Mouse (Mus musculus) heart, postnatal 0 days (tissue): Measurements from ENCODE around the gene Ssh2. TPM values are rescaled to one million over a fixed set of nuclear protein-coding genes. Genes with fewer than 3 reads are reported as not detected.

ENCODE experiments used
- ATAC-seq: fragments of 200-750 bp; cut with Nextera tagmentation; 2 replicates; pipeline ENCODE4 v1.8.0; 2017; ENCODE audit warnings: low read depth, moderate number of reproducible peaks, moderate library complexity; ENCODE audit not compliant: insufficient read depth
- DNase-seq: peaks from one replicate; pipeline ENCODE4 v3.0.0-alpha.2; 2016; ENCODE audit warnings: low spot score
- H3K27ac ChIP-seq: fragments of 300-500 bp; sonication (generic); 2 replicates; pipeline ENCODE4 v1.5.1; 2014; ENCODE audit warnings: low read depth, mild to moderate bottlenecking
- H3K27me3 ChIP-seq: fragments of 300-500 bp; sonication (generic); 2 replicates; pipeline ENCODE4 v1.6.1; 2014; ENCODE audit warnings: low read length, mixed read lengths; ENCODE audit not compliant: control insufficient read depth, insufficient read depth
- H3K36me3 ChIP-seq: fragments of 300-500 bp; sonication (generic); replicated peaks from 2 replicates; pipeline ENCODE4 v1.6.1; 2014; ENCODE audit warnings: low read length, mixed read lengths; ENCODE audit not compliant: control insufficient read depth, insufficient read depth
- H3K4me1 ChIP-seq: fragments of 300-500 bp; sonication (generic); 2 replicates; pipeline ENCODE4 v1.6.1; 2014; ENCODE audit warnings: antibody characterized with exemption; ENCODE audit not compliant: control insufficient read depth, insufficient read depth
- H3K4me2 ChIP-seq: fragments of 300-500 bp; sonication (generic); 2 replicates; pipeline ENCODE4 v1.6.1; 2014; ENCODE audit warnings: low read depth, mild to moderate bottlenecking, low read length, moderate library complexity
- H3K4me3 ChIP-seq: fragments of 300-500 bp; sonication (generic); 2 replicates; pipeline ENCODE4 v1.5.1; 2014; ENCODE audit warnings: low read depth, low read length
- H3K9ac ChIP-seq: fragments of 300-500 bp; sonication (generic); replicated peaks from 2 replicates; pipeline ENCODE4 v1.6.1; 2014; ENCODE audit warnings: low read depth, low read length, mixed read lengths
- H3K9me3 ChIP-seq: fragments of 300-500 bp; sonication (generic); replicated peaks from 2 replicates; pipeline ENCODE4 v1.6.1; 2016; ENCODE audit warnings: low read length; ENCODE audit not compliant: control insufficient read depth
- CTCF ChIP-seq: IDR thresholded peaks from 2 replicates; pipeline ENCODE4 v1.5.1; 2016; ENCODE audit warnings: antibody characterized with exemption, control low read depth, low read depth
- EP300 ChIP-seq: IDR thresholded peaks from 2 replicates; pipeline ENCODE4 v1.6.1; 2016; ENCODE audit warnings: antibody characterized with exemption, low read depth
- WGBS: fragments of 180-500 bp; shearing (Covaris S2); extraction: QIAGEN DNeasy Blood & Tissue Kit; methylation state at CpG from one replicate; pipeline ENCODE4 v1.1.7; 2014; 5-methylcytosine and 5-hydroxymethylcytosine counted together
- polyA plus RNA-seq: library from polyadenylated mRNA; unstranded; fragments of >200 nt; fragmentation: Nextera tagmentation; extraction: Ambion mirVana; gene quantifications from 2 replicates; pipeline ENCODE4 v1.2.1, GENCODE M21; 2015
- total RNA-seq: library from RNA; depleted of rRNA; stranded (reverse); fragments of >200 nt; gene quantifications from 2 replicates; pipeline ENCODE4 v1.2.3, GENCODE M21; 2014; ENCODE audit warnings: low replicate concordance

The Ssh2 gene
- total and polyA plus RNA-seq, 2 experiments from 2014 or later = 21.0 to 60.6 TPM

- Histone ChIP-seq H3K4me1 (no peaks in the 10 kb centered on the region), H3K9me3 (no peaks in the 10 kb centered on the region), H3K4me2 (no peak overlapping the region), H3K27me3 (no peaks in the 10 kb centered on the region), H3K4me3 (no peak overlapping the region), H3K36me3 (no peaks in the 10 kb centered on the region), H3K9ac (no peak overlapping the region), H3K27ac (no peak overlapping the region)
- TF ChIP-seq CTCF = no peak
- no peak for TF ChIP-seq EP300
- ATAC-seq (no peak), DNase-seq (no peak)
- WGBS = 75% methylated on average over 5 of the region's 5 CpGs
These were observed 34.6 kb upstream of the Ssh2 start for GRCm38 (mm10) chr11:77181528-77181927.

- Histone ChIP-seq H3K27me3 (no peaks in the 10 kb centered on the region), H3K4me1 (no peaks in the 10 kb centered on the region), H3K9ac (no peak overlapping the region), H3K4me3 (no peak overlapping the region), H3K27ac (no peak overlapping the region), H3K36me3 (no peaks in the 10 kb centered on the region), H3K4me2 (no peak overlapping the region), H3K9me3 (no peaks in the 10 kb centered on the region)
- ATAC-seq (no peak), DNase-seq (no peak)
- 88% methylated on average over 2 of the region's 2 CpGs for WGBS
- TF ChIP-seq EP300 (no peak), CTCF (no peak)
These were observed 34.0 kb upstream of the Ssh2 start for GRCm38 (mm10) chr11:77182041-77182440.

- no peaks in the 10 kb centered on the region for H3K9me3 ChIP-seq
- H3K9ac ChIP-seq = no peak overlapping the region
- H3K4me2 ChIP-seq = no peak overlapping the region
- H3K36me3 ChIP-seq = no peaks in the 10 kb centered on the region
- TF ChIP-seq EP300 = no peak
- no peak for TF ChIP-seq CTCF
- no peaks in the 10 kb centered on the region for H3K27me3 ChIP-seq
- ATAC-seq = no peak
- DNase-seq = no peak
- WGBS = 56% methylated on average over 2 of the region's 2 CpGs
- no peak overlapping the region for H3K27ac ChIP-seq
- H3K4me1 ChIP-seq = no peaks in the 10 kb centered on the region
- H3K4me3 ChIP-seq = no peak overlapping the region
These were observed 33.5 kb upstream of the Ssh2 start for GRCm38 (mm10) chr11:77182616-77183015.

- Histone ChIP-seq H3K4me3 (no peak overlapping the region), H3K36me3 (no peaks in the 10 kb centered on the region), H3K27ac (no peak overlapping the region), H3K4me2 (no peak overlapping the region), H3K4me1 (no peaks in the 10 kb centered on the region), H3K9me3 (no peaks in the 10 kb centered on the region), H3K9ac (no peak overlapping the region), H3K27me3 (no peaks in the 10 kb centered on the region)
- TF ChIP-seq EP300 = no peak
- no peak for TF ChIP-seq CTCF
- DNase-seq (no peak), ATAC-seq (no peak)
- WGBS = 54% methylated on average over 2 of the region's 2 CpGs
These were observed 31.2 kb upstream of the Ssh2 start for GRCm38 (mm10) chr11:77184926-77185325.

- H3K27me3 ChIP-seq = no peaks in the 10 kb centered on the region
- H3K9ac ChIP-seq = no peak within 1 kb of the TSS
- no peak within 1 kb of the TSS for H3K27ac ChIP-seq
- no peak within 1 kb of the TSS for H3K4me2 ChIP-seq
- H3K36me3 ChIP-seq = no peaks in the 10 kb centered on the region
- no peak for DNase-seq
- H3K4me3 ChIP-seq = no peak within 1 kb of the TSS
- no peaks in the 10 kb centered on the region for H3K9me3 ChIP-seq
- no peak for TF ChIP-seq EP300
- TF ChIP-seq CTCF = no peak
- 78% methylated on average over 6 of the region's 6 CpGs for WGBS
- ATAC-seq = no peak
- H3K4me1 ChIP-seq = no peaks in the 10 kb centered on the region
These were observed 27.2 kb upstream of the Ssh2 start, which contains the start of gene Efcab5 for GRCm38 (mm10) chr11:77188868-77189267. Gene Efcab5, minus strand, starts transcription at chr11:77188968.

GRCm38 (mm10) chr11:77193410-77193809, 22.7 kb upstream of the Ssh2 start:
- TF ChIP-seq EP300 = no peak
- TF ChIP-seq CTCF = no peak
- no peak for ATAC-seq

More at GRCm38 (mm10) chr11:77193410-77193809, 22.7 kb upstream of the Ssh2 start:
- Histone ChIP-seq H3K4me3 (no peak overlapping the region), H3K4me1 (peaks cover 24% of the 10 kb centered on the region), H3K27me3 (no peaks in the 10 kb centered on the region), H3K9me3 (no peaks in the 10 kb centered on the region), H3K36me3 (no peaks in the 10 kb centered on the region), H3K9ac (no peak overlapping the region), H3K27ac (no peak overlapping the region), H3K4me2 (no peak overlapping the region)
- DNase-seq = no peak
- 71% methylated on average over 5 of the region's 5 CpGs for WGBS
